In the genomic region with DNA sequence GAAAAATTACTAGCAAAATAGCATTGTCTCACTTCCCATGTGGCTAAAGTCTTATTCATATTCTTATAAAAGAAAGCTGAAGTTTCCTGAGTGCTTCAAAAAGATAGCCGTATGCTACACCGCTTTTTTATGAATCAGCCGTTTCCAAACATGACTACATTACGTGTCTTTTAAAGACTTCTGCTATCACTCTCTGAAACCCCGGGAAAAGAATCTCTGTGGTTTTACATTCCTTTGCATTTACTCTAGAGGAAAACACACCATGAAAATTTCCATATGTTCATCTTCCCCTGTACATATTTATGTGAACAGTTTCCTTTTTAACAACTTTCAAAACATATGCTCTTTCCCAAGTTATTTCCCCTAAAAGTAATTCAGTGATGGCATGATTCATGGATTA, we compare ENCODE assay signal across 19 mouse cellular contexts.
DNase-seq lines count a peak whose midpoint lies in the region; ATAC-seq and TF ChIP-seq lines count a peak whose summit lies in the region.
"Had no signal": no experiment of that assay in that cellular context is flagged by ENCODE, and none has a peak within 500 bp of the region (broad histone marks: within the 10 kb centered on the region; RNA-seq: fewer than 3 reads in every experiment).

No protein-coding gene starts in this region.

- no peaks in the 10 kb centered on the region for H3K27me3 ChIP-seq in embryonic facial prominence, embryonic 13.5 days
- no peaks in the 10 kb centered on the region for H3K27me3 ChIP-seq in embryonic facial prominence, embryonic 10.5 days (replicated peaks; ENCODE audit: low read depth, poor library complexity, severe bottlenecking)
- H3K27me3 ChIP-seq in limb, embryonic 14.5 days (ENCODE audit: control insufficient read depth, insufficient read depth, low read length), result no peaks in the 10 kb centered on the region
- no peaks in the 10 kb centered on the region for H3K27me3 ChIP-seq in limb, embryonic 10.5 days (ENCODE audit: low read depth, poor library complexity, severe bottlenecking)
- H3K27me3 ChIP-seq: forebrain, embryonic 13.5 days; heart, embryonic 12.5 days; Patski had no signal

- ATAC-seq in embryonic facial prominence, embryonic 13.5 days (ENCODE audit: insufficient number of reproducible peaks, insufficient read depth, low FRiP score, low TSS enrichment, low read depth), result no peak
- no peak for ATAC-seq in limb, embryonic 14.5 days (ENCODE audit: low FRiP score, low read depth)
- ATAC-seq: activated CD4-positive, CD25-positive, alpha-beta regulatory T cell, adult 4 months; forebrain, embryonic 13.5 days; Patski had no signal

- no peaks in the 10 kb centered on the region for H3K36me3 ChIP-seq in embryonic facial prominence, embryonic 13.5 days
- no peaks in the 10 kb centered on the region for H3K36me3 ChIP-seq in embryonic facial prominence, embryonic 10.5 days (replicated peaks)
- no peaks in the 10 kb centered on the region for H3K36me3 ChIP-seq in limb, embryonic 14.5 days (ENCODE audit: control insufficient read depth, insufficient read depth, low read length)
- H3K36me3 ChIP-seq in limb, embryonic 10.5 days, result no peaks in the 10 kb centered on the region
- H3K36me3 ChIP-seq: heart, embryonic 12.5 days; hindbrain, embryonic 10.5 days had no signal

- no peak overlapping the region; the same call in 1 of the 2 replicates for H3K27ac ChIP-seq in embryonic facial prominence, embryonic 13.5 days
- no peak overlapping the region for H3K27ac ChIP-seq in embryonic facial prominence, embryonic 10.5 days (replicated peaks)
- no peak overlapping the region for H3K27ac ChIP-seq in limb, embryonic 14.5 days (replicated peaks; ENCODE audit: low read depth, low read length)
- H3K27ac ChIP-seq in limb, embryonic 10.5 days, result no peak overlapping the region
- peak overlapping the region; percentile 95 for H3K27ac ChIP-seq in embryonic fibroblast, embryonic 13.5 days (ENCODE audit: insufficient read depth, low read length)
- H3K27ac ChIP-seq: forebrain, embryonic 13.5 days; heart, adult 2 months; hindbrain, embryonic 10.5 days; hindbrain, embryonic 14.5 days had no signal

- 21% methylated on average over 5 of the region's 5 CpGs for WGBS in embryonic facial prominence, embryonic 13.5 days
- 91% methylated on average over 5 of the region's 5 CpGs for WGBS in embryonic facial prominence, embryonic 10.5 days
- 42% methylated on average over 5 of the region's 5 CpGs for WGBS in limb, embryonic 14.5 days
- WGBS in limb, embryonic 10.5 days, result 91% methylated on average over 5 of the region's 5 CpGs

- no peaks in the 10 kb centered on the region for H3K9me3 ChIP-seq in embryonic facial prominence, embryonic 13.5 days
- H3K9me3 ChIP-seq in embryonic facial prominence, embryonic 10.5 days, result no peaks in the 10 kb centered on the region
- no peaks in the 10 kb centered on the region for H3K9me3 ChIP-seq in limb, embryonic 14.5 days (ENCODE audit: control insufficient read depth, low read length)
- H3K9me3 ChIP-seq in limb, embryonic 10.5 days (replicated peaks), result no peaks in the 10 kb centered on the region
- H3K9me3 ChIP-seq: forebrain, embryonic 13.5 days; heart, embryonic 12.5 days; hindbrain, embryonic 10.5 days had no signal

- H3K4me2 ChIP-seq in embryonic facial prominence, embryonic 13.5 days, result 0 out of 2 replicates have a peak overlapping the region, but pooled peaks have one; percentile 7
- no peak overlapping the region for H3K4me2 ChIP-seq in limb, embryonic 14.5 days (replicated peaks; ENCODE audit: low read depth, low read length, severe bottlenecking)
- H3K4me2 ChIP-seq: forebrain, embryonic 13.5 days; heart, embryonic 12.5 days; hindbrain, embryonic 14.5 days had no signal

- peaks cover 3% of the 10 kb centered on the region; the same call in 1 of the 2 replicates for H3K4me1 ChIP-seq in embryonic facial prominence, embryonic 13.5 days
- H3K4me1 ChIP-seq in embryonic facial prominence, embryonic 10.5 days, result no peaks in the 10 kb centered on the region
- H3K4me1 ChIP-seq in limb, embryonic 14.5 days (ENCODE audit: control insufficient read depth, insufficient read depth, low read length), result 0 out of 2 replicates have a peak, but pooled peaks cover 4% of the 10 kb centered on the region
- no peaks in the 10 kb centered on the region for H3K4me1 ChIP-seq in limb, embryonic 10.5 days
- peaks cover 2% of the 10 kb centered on the region; the same call in 1 of the 2 replicates for H3K4me1 ChIP-seq in embryonic fibroblast, embryonic 13.5 days (ENCODE audit: control insufficient read depth, insufficient read depth, low read length)
- H3K4me1 ChIP-seq: forebrain, embryonic 13.5 days; heart, embryonic 12.5 days; hindbrain, embryonic 10.5 days had no signal

- no peak for DNase-seq in embryonic facial prominence, embryonic 10.5 days (ENCODE audit: low spot score)
- peak; percentile 56 for DNase-seq in limb, embryonic 14.5 days (ENCODE audit: low spot score)
- no peak for DNase-seq in limb, embryonic 10.5 days (ENCODE audit: low spot score)
- DNase-seq in 3T3-L1 (ENCODE audit: low read depth, low spot score), result peak; percentile 73
- no peak for DNase-seq in spleen, postnatal 14 days (ENCODE audit: low spot score in 2 of 2)
- DNase-seq in urinary bladder, postnatal 25 days (ENCODE audit: low spot score), result no peak
- DNase-seq: adrenal gland, postnatal 14 days; cerebellum, adult 18-20 months; cerebellum, postnatal 10 days; gastrocnemius, postnatal 14 days; heart, adult 2 months had no signal

- H3K9ac ChIP-seq in embryonic facial prominence, embryonic 13.5 days, result no peak overlapping the region
- H3K9ac ChIP-seq in limb, embryonic 14.5 days (ENCODE audit: low read depth, low read length, severe bottlenecking), result no peak overlapping the region
- H3K9ac ChIP-seq: forebrain, embryonic 13.5 days; heart, embryonic 12.5 days; hindbrain, embryonic 14.5 days had no signal

- TF ChIP-seq CTCF in embryonic fibroblast, embryonic 13.5 days (IDR thresholded peaks at IDR 0.05; ENCODE audit: borderline replicate concordance, insufficient read depth, low read length), result no peak

- TF ChIP-seq POLR2A in limb, embryonic 14.5 days (IDR thresholded peaks at IDR 0.05; ENCODE audit: borderline replicate concordance, extremely low read depth, insufficient read depth, insufficient read length), result no peak
- TF ChIP-seq POLR2A in embryonic fibroblast, embryonic 13.5 days (IDR thresholded peaks at IDR 0.05; ENCODE audit: low read depth, low read length), result no peak

- no peak overlapping the region for H3K4me3 ChIP-seq in embryonic facial prominence, embryonic 13.5 days
- H3K4me3 ChIP-seq in embryonic facial prominence, embryonic 10.5 days, result no peak overlapping the region
- H3K4me3 ChIP-seq in limb, embryonic 14.5 days (replicated peaks; ENCODE audit: low read length), result no peak overlapping the region
- no peak overlapping the region for H3K4me3 ChIP-seq in limb, embryonic 10.5 days
- no peak overlapping the region for H3K4me3 ChIP-seq in embryonic fibroblast, embryonic 13.5 days (ENCODE audit: insufficient read depth, low read length)
- H3K4me3 ChIP-seq: forebrain, embryonic 13.5 days; heart, adult 2 months; heart, embryonic 12.5 days; hindbrain, embryonic 10.5 days had no signal

Comparison
In these comparisons a context has a peak if more than half of its experiments do, and no peak if none do; other contexts are left out.
1. DNase-seq: peak in limb, embryonic 14.5 days (single experiment) and 3T3-L1 (single experiment); none in embryonic facial prominence, embryonic 10.5 days (single experiment), limb, embryonic 10.5 days (single experiment), spleen, postnatal 14 days (0 of 2) and urinary bladder, postnatal 25 days (single experiment).